Mouse (Mus musculus): ENCODE results near the gene Klhdc4. TPM values are rescaled to one million over a fixed set of nuclear protein-coding genes. Genes with fewer than 3 reads are reported as not detected.
A peak's percentile ranks its signal among the peaks of the same experiment; 100 is the strongest.

The Klhdc4 gene
- polyA plus RNA-seq, 1 experiment from 2014 or later: 13.7 TPM

- Histone ChIP-seq H3K4me2 (replicated peaks; ENCODE audit: low read depth) (no peak overlapping the region), H3K36me3 (ENCODE audit: control insufficient read depth, insufficient read depth, low read length) (peaks cover 5% of the 10 kb centered on the region), H3K4me1 (replicated peaks; ENCODE audit: control insufficient read depth, insufficient read depth) (no peaks in the 10 kb centered on the region), H3K27me3 (ENCODE audit: control insufficient read depth, insufficient read depth, low read length) (no peaks in the 10 kb centered on the region), H3K9ac (ENCODE audit: low read length) (no peak overlapping the region), H3K9me3 (ENCODE audit: control insufficient read depth, low read length) (no peaks in the 10 kb centered on the region), H3K4me3 (ENCODE audit: low read depth, low read length) (no peak overlapping the region), H3K27ac (replicated peaks) (no peak overlapping the region)
- DNase-seq (ENCODE audit: low spot score) (no peak), ATAC-seq (ENCODE audit: low FRiP score, low TSS enrichment) (no peak)
- WGBS: 90% methylated on average over 11 of the region's 11 CpGs
- TF ChIP-seq EP300 (optimal IDR thresholded peaks at IDR 0.05) (no peak), CTCF (IDR thresholded peaks at IDR 0.05; ENCODE audit: low read depth) (no peak)
These were observed 19.7 kb downstream of the Klhdc4 start for GRCm38 (mm10) chr8:121809524-121810155.

- Histone ChIP-seq H3K4me1 (replicated peaks; ENCODE audit: control insufficient read depth, insufficient read depth) (no peaks in the 10 kb centered on the region), H3K4me2 (replicated peaks; ENCODE audit: low read depth) (no peak overlapping the region), H3K9ac (ENCODE audit: low read length) (no peak overlapping the region), H3K36me3 (ENCODE audit: control insufficient read depth, insufficient read depth, low read length) (peaks cover 7% of the 10 kb centered on the region), H3K9me3 (ENCODE audit: control insufficient read depth, low read length) (no peaks in the 10 kb centered on the region), H3K27ac (replicated peaks) (no peak overlapping the region), H3K4me3 (ENCODE audit: low read depth, low read length) (no peak overlapping the region), H3K27me3 (ENCODE audit: control insufficient read depth, insufficient read depth, low read length) (no peaks in the 10 kb centered on the region)
- no peak for ATAC-seq (ENCODE audit: low FRiP score, low TSS enrichment)
- TF ChIP-seq CTCF (IDR thresholded peaks at IDR 0.05; ENCODE audit: low read depth): peak; percentile 34
- TF ChIP-seq EP300 (optimal IDR thresholded peaks at IDR 0.05): no peak
- DNase-seq (ENCODE audit: low spot score): no peak
- 81% methylated on average over 11 of the region's 11 CpGs for WGBS
These were observed 21.3 kb downstream of the Klhdc4 start for GRCm38 (mm10) chr8:121808032-121808431.

- peaks cover 7% of the 10 kb centered on the region; the same call in 1 of the 2 replicates for H3K36me3 ChIP-seq (ENCODE audit: control insufficient read depth, insufficient read depth, low read length)
- DNase-seq (ENCODE audit: low spot score) (no peak), ATAC-seq (ENCODE audit: low FRiP score, low TSS enrichment) (no peak)
- H3K9me3 ChIP-seq (ENCODE audit: control insufficient read depth, low read length): no peaks in the 10 kb centered on the region
- no peak overlapping the region for H3K27ac ChIP-seq (replicated peaks)
- TF ChIP-seq EP300 (optimal IDR thresholded peaks at IDR 0.05) (no peak), CTCF (IDR thresholded peaks at IDR 0.05; ENCODE audit: low read depth) (no peak)
- no peaks in the 10 kb centered on the region for H3K4me1 ChIP-seq (replicated peaks; ENCODE audit: control insufficient read depth, insufficient read depth)
- 86% methylated on average over 13 of the region's 13 CpGs for WGBS
- no peaks in the 10 kb centered on the region for H3K27me3 ChIP-seq (ENCODE audit: control insufficient read depth, insufficient read depth, low read length)
- no peak overlapping the region for H3K9ac ChIP-seq (ENCODE audit: low read length)
- no peak overlapping the region for H3K4me3 ChIP-seq (ENCODE audit: low read depth, low read length)
- no peak overlapping the region for H3K4me2 ChIP-seq (replicated peaks; ENCODE audit: low read depth)
These were observed 23.2 kb downstream of the Klhdc4 start for GRCm38 (mm10) chr8:121806126-121806525.

- Histone ChIP-seq H3K4me1 (replicated peaks; ENCODE audit: control insufficient read depth, insufficient read depth) (no peaks in the 10 kb centered on the region), H3K27ac (replicated peaks) (no peak overlapping the region), H3K27me3 (ENCODE audit: control insufficient read depth, insufficient read depth, low read length) (no peaks in the 10 kb centered on the region), H3K9me3 (ENCODE audit: control insufficient read depth, low read length) (no peaks in the 10 kb centered on the region), H3K9ac (ENCODE audit: low read length) (no peak overlapping the region), H3K4me3 (ENCODE audit: low read depth, low read length) (no peak overlapping the region), H3K36me3 (ENCODE audit: control insufficient read depth, insufficient read depth, low read length) (peaks cover 7% of the 10 kb centered on the region; the same call in 1 of the 2 replicates), H3K4me2 (replicated peaks; ENCODE audit: low read depth) (no peak overlapping the region)
- ATAC-seq (ENCODE audit: low FRiP score, low TSS enrichment): no peak
- DNase-seq (ENCODE audit: low spot score): no peak
- TF ChIP-seq CTCF (IDR thresholded peaks at IDR 0.05; ENCODE audit: low read depth) (no peak), EP300 (optimal IDR thresholded peaks at IDR 0.05) (no peak)
- 89% methylated on average over 5 of the region's 5 CpGs for WGBS
These were observed 24.5 kb downstream of the Klhdc4 start for GRCm38 (mm10) chr8:121804829-121805228.

GRCm38 (mm10) chr8:121798401-121798800 lies 31.0 kb downstream of the Klhdc4 start:
- no peak for TF ChIP-seq EP300 (optimal IDR thresholded peaks at IDR 0.05)
- TF ChIP-seq CTCF (IDR thresholded peaks at IDR 0.05; ENCODE audit: low read depth): no peak
- Histone ChIP-seq H3K9me3 (ENCODE audit: control insufficient read depth, low read length) (no peaks in the 10 kb centered on the region), H3K4me2 (replicated peaks; ENCODE audit: low read depth) (no peak overlapping the region), H3K36me3 (ENCODE audit: control insufficient read depth, insufficient read depth, low read length) (peaks cover 16% of the 10 kb centered on the region), H3K27me3 (ENCODE audit: control insufficient read depth, insufficient read depth, low read length) (no peaks in the 10 kb centered on the region), H3K4me3 (ENCODE audit: low read depth, low read length) (no peak overlapping the region), H3K9ac (ENCODE audit: low read length) (no peak overlapping the region), H3K27ac (replicated peaks) (no peak overlapping the region), H3K4me1 (replicated peaks; ENCODE audit: control insufficient read depth, insufficient read depth) (no peaks in the 10 kb centered on the region)
- ATAC-seq (ENCODE audit: low FRiP score, low TSS enrichment) (no peak), DNase-seq (ENCODE audit: low spot score) (no peak)
- 87% methylated on average over 6 of the region's 6 CpGs for WGBS

- H3K9me3 ChIP-seq (ENCODE audit: control insufficient read depth, low read length): no peaks in the 10 kb centered on the region
- TF ChIP-seq CTCF (IDR thresholded peaks at IDR 0.05; ENCODE audit: low read depth) (no peak), EP300 (optimal IDR thresholded peaks at IDR 0.05) (no peak)
- no peak overlapping the region for H3K4me2 ChIP-seq (replicated peaks; ENCODE audit: low read depth)
- no peaks in the 10 kb centered on the region for H3K27me3 ChIP-seq (ENCODE audit: control insufficient read depth, insufficient read depth, low read length)
- DNase-seq (ENCODE audit: low spot score): no peak
- no peak overlapping the region for H3K4me3 ChIP-seq (ENCODE audit: low read depth, low read length)
- ATAC-seq (ENCODE audit: low FRiP score, low TSS enrichment): no peak
- no peaks in the 10 kb centered on the region for H3K4me1 ChIP-seq (replicated peaks; ENCODE audit: control insufficient read depth, insufficient read depth)
- 90% methylated on average over 11 of the region's 11 CpGs for WGBS
- peaks cover 14% of the 10 kb centered on the region for H3K36me3 ChIP-seq (ENCODE audit: control insufficient read depth, insufficient read depth, low read length)
- no peak overlapping the region for H3K9ac ChIP-seq (ENCODE audit: low read length)
- H3K27ac ChIP-seq (replicated peaks): no peak overlapping the region
These were observed 33.0 kb downstream of the Klhdc4 start for GRCm38 (mm10) chr8:121796406-121796805.
